7 mouse cellular contexts compared by ENCODE assay signal in genomic region chr19:53809185-53809861, GRCm38 (mm10).
A peak's percentile ranks its signal among the peaks of the same experiment; 100 is the strongest.
DNase-seq lines count a peak whose midpoint lies in the region; ATAC-seq and TF ChIP-seq lines count a peak whose summit lies in the region.

No protein-coding gene starts in this region.

- peaks cover 32% of the 10 kb centered on the region for H3K4me1 ChIP-seq in lung, embryonic 15.5 days
- peaks cover 63% of the 10 kb centered on the region for H3K4me1 ChIP-seq in erythroblast, embryonic 14.5 days (ENCODE audit: control insufficient read depth)
- peaks cover 23% of the 10 kb centered on the region for H3K4me1 ChIP-seq in small intestine, adult 2 months (ENCODE audit: control insufficient read depth, insufficient read depth, insufficient read length, low read length)
- no peaks in the 10 kb centered on the region for H3K4me1 ChIP-seq in midbrain, embryonic 14.5 days (ENCODE audit: control insufficient read depth, insufficient read depth, low read length)

- H3K27ac ChIP-seq in lung, embryonic 15.5 days: peak overlapping the region; percentile 79
- peak overlapping the region; percentile 50 for H3K27ac ChIP-seq in small intestine, adult 2 months (ENCODE audit: insufficient read depth, low read depth, low read length)
- no peak overlapping the region for H3K27ac ChIP-seq in midbrain, embryonic 14.5 days (replicated peaks; ENCODE audit: low read depth, low read length)

- no peaks in the 10 kb centered on the region for H3K36me3 ChIP-seq in lung, embryonic 15.5 days
- H3K36me3 ChIP-seq in erythroblast, embryonic 14.5 days (ENCODE audit: control insufficient read depth): no peaks in the 10 kb centered on the region
- no peaks in the 10 kb centered on the region for H3K36me3 ChIP-seq in small intestine, adult 2 months (ENCODE audit: control insufficient read depth, insufficient read depth, low read length)
- no peaks in the 10 kb centered on the region for H3K36me3 ChIP-seq in midbrain, embryonic 14.5 days (ENCODE audit: control insufficient read depth, insufficient read depth, low read length)

- no peak overlapping the region for H3K4me2 ChIP-seq in lung, embryonic 15.5 days
- no peak overlapping the region for H3K4me2 ChIP-seq in midbrain, embryonic 14.5 days (ENCODE audit: low read length)

- H3K9me3 ChIP-seq in lung, embryonic 15.5 days: no peaks in the 10 kb centered on the region
- H3K9me3 ChIP-seq in erythroblast, embryonic 14.5 days (ENCODE audit: control insufficient read depth, low read length): no peaks in the 10 kb centered on the region
- H3K9me3 ChIP-seq in midbrain, embryonic 14.5 days (ENCODE audit: control insufficient read depth, low read length): no peaks in the 10 kb centered on the region

- H3K4me3 ChIP-seq in lung, embryonic 15.5 days: no peak overlapping the region
- H3K4me3 ChIP-seq in erythroblast, embryonic 14.5 days (replicated peaks): peak overlapping the region; percentile 32
- H3K4me3 ChIP-seq in small intestine, adult 2 months (ENCODE audit: low read depth, low read length): no peak overlapping the region
- no peak overlapping the region for H3K4me3 ChIP-seq in midbrain, embryonic 14.5 days (replicated peaks; ENCODE audit: low read depth, low read length)

- no peak for ATAC-seq in lung, embryonic 15.5 days (ENCODE audit: borderline replicate concordance, extremely low read depth, low FRiP score, low TSS enrichment)
- no peak for ATAC-seq in midbrain, embryonic 14.5 days (ENCODE audit: low FRiP score, low TSS enrichment)

- no peak for TF ChIP-seq POLR2A in small intestine, adult 2 months (IDR thresholded peaks at IDR 0.05; ENCODE audit: low read depth, low read length)

- no peak overlapping the region for H3K9ac ChIP-seq in lung, embryonic 15.5 days
- H3K9ac ChIP-seq in midbrain, embryonic 14.5 days (replicated peaks; ENCODE audit: low read length): no peak overlapping the region

- no peak for DNase-seq in lung, postnatal 14 days
- peak; percentile 72 to 79 for DNase-seq in left cerebral cortex, adult 9 months (ENCODE audit: low spot score in 2 of 2)
- no peak for DNase-seq in gastrocnemius, postnatal 4 days (ENCODE audit: low spot score in 2 of 2)
- no peak for DNase-seq in midbrain, embryonic 14.5 days

- WGBS in lung, embryonic 15.5 days: 25% methylated on average over 7 of the region's 7 CpGs
- 24% methylated on average over 7 of the region's 7 CpGs for WGBS in small intestine, adult 2 months
- WGBS in midbrain, embryonic 14.5 days: 63% methylated on average over 7 of the region's 7 CpGs

- TF ChIP-seq CTCF in small intestine, adult 2 months (IDR thresholded peaks at IDR 0.05; ENCODE audit: extremely low read depth, insufficient read length, insufficient replicate concordance, low read depth, low read length): no peak

- no peaks in the 10 kb centered on the region for H3K27me3 ChIP-seq in lung, embryonic 15.5 days
- no peaks in the 10 kb centered on the region for H3K27me3 ChIP-seq in erythroblast, embryonic 14.5 days (ENCODE audit: control insufficient read depth)
- no peaks in the 10 kb centered on the region for H3K27me3 ChIP-seq in small intestine, adult 2 months (ENCODE audit: control insufficient read depth, insufficient read depth, low read length)
- no peaks in the 10 kb centered on the region for H3K27me3 ChIP-seq in midbrain, embryonic 14.5 days (ENCODE audit: control insufficient read depth, insufficient read depth, low read length)

Comparison
In these comparisons a context has a peak if more than half of its experiments do, and no peak if none do; other contexts are left out.
1. DNase-seq: peak in left cerebral cortex, adult 9 months (2 of 2); none in lung, postnatal 14 days (single experiment), gastrocnemius, postnatal 4 days (0 of 2) and midbrain, embryonic 14.5 days (single experiment).